Mouse (Mus musculus) gonadal fat pad, adult 2 months (tissue): ENCODE measurements around the gene Gm2115. TPM values are rescaled to one million over a fixed set of nuclear protein-coding genes. Genes with fewer than 3 reads are reported as not detected.

Experiments
- polyA plus RNA-seq: library from polyadenylated mRNA; depleted of rRNA; stranded (reverse); fragments of >200 nt; gene quantifications from 2 replicates; pipeline ENCODE4 v1.2.3, GENCODE M21; 2012; rRNA removed

Gm2115 gene
- polyA plus RNA-seq, 1 experiment: 0.26 TPM

Other genes starting within 250 kb of the Gm2115 start
- gene Arnt2, start 118.8 kb upstream of the Gm2115 start, polyA plus RNA-seq: 29.1 and 35.1 TPM in 2 replicates
- 125 and 133 TPM in 2 replicates for gene Fah, start 77.8 kb downstream of the Gm2115 start, polyA plus RNA-seq
- 98.0 and 128 TPM in 2 replicates for gene Zfand6, start 161.0 kb downstream of the Gm2115 start, polyA plus RNA-seq